Mouse (Mus musculus) spleen, adult 2 months (tissue): ENCODE results near the gene Ppih. TPM values are rescaled to one million over a fixed set of nuclear protein-coding genes. Genes with fewer than 3 reads are reported as not detected.
"Not testable (repeated sequence)": the region's sequence is repeated elsewhere in the genome, so short reads cannot be mapped to it uniquely, and the experiment has no call there.

Experiments used
- DNase-seq, 2 experiments: peaks; one replicate each; pipeline versions ENCODE4 v3.0.0 to v3.0.0-alpha.2; 2012 to 2021; ENCODE audit warnings: low spot score in 2 of 2, low read depth in 1 of 2
- H3K27ac ChIP-seq: fragments of 200-500 bp; 2 replicates; pipeline ENCODE4 v1.5.1; 2012; ENCODE audit warnings: low read length, inconsistent platforms; ENCODE audit not compliant: insufficient read depth
- H3K27me3 ChIP-seq: fragments of 200-500 bp; 2 replicates; pipeline ENCODE4 v1.6.1; 2012; ENCODE audit warnings: mild to moderate bottlenecking, moderate library complexity, low read length, inconsistent platforms; ENCODE audit not compliant: control insufficient read depth, insufficient read depth
- H3K36me3 ChIP-seq: fragments of 200-500 bp; 2 replicates; pipeline ENCODE4 v1.6.1; 2012; ENCODE audit warnings: mild to moderate bottlenecking, low read length, inconsistent platforms; ENCODE audit not compliant: control insufficient read depth, insufficient read depth
- H3K4me1 ChIP-seq: fragments of 200-500 bp; 2 replicates; pipeline ENCODE4 v1.6.1; 2011; ENCODE audit warnings: inconsistent platforms; ENCODE audit not compliant: control insufficient read depth, insufficient read depth, insufficient read length
- H3K4me3 ChIP-seq: fragments of 200-500 bp; 2 replicates; pipeline ENCODE4 v1.5.1; 2011; ENCODE audit warnings: mild to moderate bottlenecking, inconsistent platforms; ENCODE audit not compliant: insufficient read depth, insufficient read length; ENCODE audit errors: extremely low read depth
- CTCF ChIP-seq: fragments of 200-500 bp; IDR thresholded peaks from 2 replicates; pipeline ENCODE4 v1.5.1; 2011; ENCODE audit warnings: mild to moderate bottlenecking, inconsistent platforms; ENCODE audit not compliant: insufficient read depth, insufficient read length, insufficient replicate concordance; ENCODE audit errors: extremely low read depth
- POLR2A ChIP-seq: fragments of 200-500 bp; IDR thresholded peaks from 2 replicates; pipeline ENCODE4 v1.6.1; 2011; ENCODE audit warnings: low read depth, low read length, inconsistent platforms
- WGBS: fragments of 180-500 bp; shearing (Covaris S2); methylation state at CpG from one replicate; pipeline ENCODE4 v1.1.7; 2018; 5-methylcytosine and 5-hydroxymethylcytosine counted together
- polyA plus RNA-seq: library from polyadenylated mRNA; depleted of rRNA; stranded (reverse); fragments of >200 nt; gene quantifications from 2 replicates; pipeline ENCODE4 v1.2.3, GENCODE M21; 2012

Gene Ppih
- polyA plus RNA-seq, 1 experiment, result 6.0 TPM

DNA sequence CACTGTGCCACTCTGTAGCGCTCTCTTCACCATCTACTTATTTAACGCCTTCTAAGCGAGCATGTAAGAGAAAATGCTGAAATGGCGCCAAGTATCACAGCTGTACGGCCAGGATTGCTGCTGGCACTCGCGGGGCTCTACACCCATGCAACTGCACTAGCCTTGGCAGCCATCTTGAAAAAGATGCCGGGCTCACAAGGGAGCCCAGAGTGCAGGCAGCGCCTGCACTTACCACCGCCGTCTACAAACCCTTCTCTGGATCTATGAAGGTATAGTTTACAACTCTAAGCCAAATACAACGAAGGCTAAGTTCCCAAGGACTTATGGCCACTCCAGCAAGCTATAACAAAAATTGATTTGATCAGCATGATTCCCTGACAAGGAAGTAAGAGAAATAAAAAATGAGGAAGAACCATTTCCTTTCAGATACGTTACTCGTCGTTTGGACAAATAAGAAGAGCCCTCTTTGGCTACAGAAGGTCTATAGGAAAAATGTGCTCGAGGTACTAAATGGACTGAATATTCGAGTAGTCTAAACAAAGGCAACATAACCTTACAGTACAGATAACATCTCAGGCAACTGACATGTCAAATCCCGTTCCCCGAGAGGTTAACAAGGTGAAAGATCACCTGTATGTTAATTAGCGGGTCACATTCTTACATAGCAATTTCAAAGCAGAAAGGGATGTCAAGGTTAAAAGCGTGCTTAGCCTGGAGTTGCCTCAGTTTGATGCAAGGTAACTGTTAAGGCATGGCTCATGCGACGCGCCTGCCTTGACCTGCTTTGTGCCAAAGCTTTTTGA, 27.4 kb downstream of the Ppih start:
- peak in 1 of 2 experiments; percentile 18 for DNase-seq
- peak overlapping the region; percentile 17 for H3K27ac ChIP-seq
- H3K27me3 ChIP-seq, result no peaks in the 10 kb centered on the region
- peaks cover under 1% of the 10 kb centered on the region; the same call in 1 of the 2 replicates for H3K36me3 ChIP-seq
- H3K4me1 ChIP-seq, result peaks cover 6% of the 10 kb centered on the region; the same call in 1 of the 2 replicates
- TF ChIP-seq CTCF, result no peak
- no peak for TF ChIP-seq POLR2A
- H3K4me3 ChIP-seq, result peak overlapping the region; percentile 69
- under 1% methylated on average over 24 of the region's 24 CpGs for WGBS

DNA sequence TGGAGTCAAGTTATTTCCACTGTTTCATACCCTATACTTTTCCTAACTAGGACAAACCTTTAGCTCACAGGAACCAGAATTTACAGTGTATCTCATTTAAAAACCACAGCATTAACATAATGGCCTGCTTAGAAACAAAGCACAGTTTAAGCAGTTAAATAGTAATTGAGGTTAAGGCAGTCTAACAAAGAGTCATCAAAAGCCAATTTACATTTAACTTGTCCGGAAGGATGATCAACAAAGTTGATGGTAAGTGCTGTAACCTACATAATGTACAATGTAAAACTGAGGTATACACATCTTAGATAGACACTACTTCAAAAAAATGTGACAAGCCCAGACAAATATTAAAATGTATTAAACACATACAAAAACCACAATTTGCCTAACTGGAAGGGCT, 28.4 kb downstream of the Ppih start:
- 87% methylated on average over 1 of the region's 1 CpGs for WGBS
- H3K36me3 ChIP-seq, result peaks cover 3% of the 10 kb centered on the region; the same call in 1 of the 2 replicates
- no peak for TF ChIP-seq POLR2A
- TF ChIP-seq CTCF, result no peak
- no peak overlapping the region for H3K27ac ChIP-seq
- no peak for DNase-seq
- no peak overlapping the region for H3K4me3 ChIP-seq
- H3K4me1 ChIP-seq, result peaks cover 6% of the 10 kb centered on the region; the same call in 1 of the 2 replicates
- no peaks in the 10 kb centered on the region for H3K27me3 ChIP-seq

DNA sequence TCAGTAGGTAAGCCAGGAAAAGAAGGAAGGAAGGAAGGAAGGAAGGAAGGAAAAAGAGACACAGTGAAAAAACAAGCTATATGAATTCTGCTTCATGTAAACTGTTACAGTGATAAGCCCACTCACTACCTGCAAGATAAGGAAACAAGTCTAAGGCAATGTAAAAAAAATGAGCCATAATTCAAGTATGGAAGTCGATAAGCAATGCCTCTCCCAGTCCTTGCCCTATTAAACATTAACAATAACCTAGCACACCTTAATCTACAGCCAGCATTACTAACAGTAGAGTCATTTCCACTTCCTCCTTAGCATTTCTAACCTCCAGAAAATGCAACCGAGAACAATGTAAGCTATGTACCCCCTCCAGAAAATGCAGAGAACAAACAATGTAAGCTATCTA, 35.0 kb downstream of the Ppih start:
- no peak for DNase-seq
- no peak for TF ChIP-seq CTCF
- no peak for TF ChIP-seq POLR2A
- Histone ChIP-seq H3K4me3 (no peak overlapping the region), H3K27ac (no peak overlapping the region), H3K36me3 (peaks cover 30% of the 10 kb centered on the region), H3K4me1 (no peaks in the 10 kb centered on the region; the same call in 1 of the 2 replicates), H3K27me3 (no peaks in the 10 kb centered on the region)
- 39% methylated on average over 2 of the region's 2 CpGs for WGBS

DNA sequence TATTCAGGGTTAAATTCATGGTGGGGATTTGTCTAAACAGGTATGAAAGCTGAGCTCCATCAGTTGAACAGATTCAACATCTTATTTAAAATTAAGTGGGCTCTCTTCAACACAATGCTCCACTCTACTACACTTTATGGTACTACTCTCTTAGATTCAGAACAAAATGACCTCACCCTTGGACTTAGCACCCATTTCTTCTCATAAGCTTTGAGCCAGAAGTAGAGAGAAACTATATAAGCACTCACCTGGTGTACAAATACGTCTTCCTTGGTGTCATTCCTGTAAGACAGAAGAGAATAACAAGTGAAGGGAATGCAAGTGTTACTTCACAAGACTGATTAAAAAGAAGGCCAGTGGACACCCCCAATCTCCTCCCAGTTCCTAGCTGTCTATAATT, 35.5 kb downstream of the Ppih start:
- no peaks in the 10 kb centered on the region; the same call in 1 of the 2 replicates for H3K4me1 ChIP-seq
- DNase-seq, result no peak
- no peaks in the 10 kb centered on the region for H3K27me3 ChIP-seq
- 92% methylated on average over 1 of the region's 1 CpGs for WGBS
- H3K27ac ChIP-seq, result no peak overlapping the region
- TF ChIP-seq POLR2A (no peak), CTCF (no peak)
- H3K4me3 ChIP-seq, result no peak overlapping the region
- H3K36me3 ChIP-seq, result peaks cover 32% of the 10 kb centered on the region

DNA sequence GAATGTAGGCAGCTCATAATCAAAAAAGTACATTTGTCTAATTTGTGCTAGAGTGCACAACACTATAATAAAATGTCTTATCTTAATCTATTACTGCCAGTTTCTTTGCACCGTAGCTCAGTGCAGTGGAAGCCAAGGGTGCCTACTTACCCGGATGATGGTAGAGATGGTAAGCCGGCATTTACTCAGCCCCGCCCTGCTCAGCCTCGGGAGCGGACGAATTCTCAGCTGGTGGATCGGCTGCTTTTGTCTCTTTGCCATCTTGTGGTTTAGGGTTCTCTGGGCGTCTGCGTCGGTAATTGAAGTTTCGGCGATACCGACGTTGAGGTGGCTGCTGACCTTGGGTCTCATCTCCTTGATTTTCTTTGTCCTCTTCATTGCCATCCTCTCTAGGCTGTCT, 41.6 kb downstream of the Ppih start:
- H3K4me1 ChIP-seq, H3K27ac ChIP-seq, H3K4me3 ChIP-seq, DNase-seq, H3K27me3 ChIP-seq: not testable (repeated sequence)
- peaks cover 51% of the 10 kb centered on the region for H3K36me3 ChIP-seq
- WGBS, result 91% methylated on average over 15 of the region's 15 CpGs

DNA sequence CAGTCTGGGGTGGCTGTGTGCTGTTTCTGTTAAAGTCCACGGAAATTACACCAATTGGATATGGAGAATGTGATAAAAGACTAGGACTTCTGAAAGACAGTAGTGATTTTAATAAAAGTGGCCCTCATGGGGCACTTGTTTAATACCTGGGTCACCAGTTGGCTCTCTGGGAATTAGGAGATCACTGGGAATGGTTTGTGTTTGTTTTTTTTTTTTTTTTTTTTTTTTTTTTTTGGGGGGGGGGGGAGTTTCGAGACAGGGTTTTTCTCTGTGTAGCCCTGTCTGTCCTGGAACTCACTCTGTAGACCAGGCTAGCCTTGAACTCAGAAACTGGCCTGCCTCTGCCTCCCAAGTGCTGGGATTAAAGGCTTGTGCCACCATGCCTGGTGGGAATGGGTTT, 44.6 kb downstream of the Ppih start:
- TF ChIP-seq CTCF (no peak), POLR2A (no peak)
- Histone ChIP-seq H3K36me3 (peaks cover 35% of the 10 kb centered on the region), H3K27ac (no peak overlapping the region), H3K4me3 (no peak overlapping the region), H3K4me1 (no peaks in the 10 kb centered on the region), H3K27me3 (no peaks in the 10 kb centered on the region)
- WGBS, result 90% methylated on average over 2 of the region's 2 CpGs
- no peak for DNase-seq

DNA sequence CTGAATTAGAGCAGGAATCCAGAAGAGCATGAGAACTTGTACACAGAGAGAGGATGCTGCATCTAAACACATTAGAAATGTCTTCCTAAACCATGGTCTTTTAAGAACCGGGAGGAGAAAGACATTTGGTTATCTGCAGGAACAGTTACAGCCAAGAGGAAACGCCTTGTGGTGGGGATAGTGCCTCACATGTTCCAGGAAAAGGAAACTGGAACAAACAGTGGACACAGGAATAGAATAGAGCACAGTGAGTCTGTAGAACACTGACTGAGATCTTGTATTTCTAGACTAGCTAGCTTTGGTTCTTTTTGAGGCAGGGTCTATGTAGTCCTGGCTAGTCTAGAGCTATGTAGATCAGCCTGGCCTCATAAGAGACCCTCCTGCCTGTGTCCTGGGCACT, 45.1 kb downstream of the Ppih start:
- no peak for TF ChIP-seq POLR2A
- no peak for TF ChIP-seq CTCF
- DNase-seq, result no peak
- H3K27ac ChIP-seq, result no peak overlapping the region
- 65% methylated on average over 2 of the region's 2 CpGs for WGBS
- H3K36me3 ChIP-seq, result peaks cover 33% of the 10 kb centered on the region
- H3K4me3 ChIP-seq, result no peak overlapping the region
- H3K4me1 ChIP-seq, result no peaks in the 10 kb centered on the region
- H3K27me3 ChIP-seq, result no peaks in the 10 kb centered on the region
